Mouse (Mus musculus) liver, embryonic 14.5 days (tissue): ENCODE measurements around the gene Uba52. TPM values are rescaled to one million over a fixed set of nuclear protein-coding genes. Genes with fewer than 3 reads are reported as not detected.
A peak's percentile ranks its signal among the peaks of the same experiment; 100 is the strongest.

Experiments used
- ATAC-seq: fragments of 200-750 bp; cut with Nextera tagmentation; 2 replicates; pipeline ENCODE4 v1.8.0; 2017; ENCODE audit warnings: moderate number of reproducible peaks, mild to moderate bottlenecking, moderate library complexity; ENCODE audit not compliant: insufficient read depth
- DNase-seq, 3 experiments: peaks; one replicate each; pipeline ENCODE4 v3.0.0-alpha.2; 2012 to 2013; ENCODE audit warnings: low read depth in 3 of 3, low spot score in 3 of 3
- H3K27ac ChIP-seq: fragments of 300-500 bp; sonication (generic); 2 replicates; pipeline ENCODE4 v1.5.1; 2014; ENCODE audit warnings: moderate library complexity, mild to moderate bottlenecking, control low read depth, inconsistent platforms
- H3K27me3 ChIP-seq: fragments of 300-500 bp; sonication (generic); 2 replicates; pipeline ENCODE4 v1.6.1; 2014; ENCODE audit warnings: mild to moderate bottlenecking, low read length, moderate library complexity; ENCODE audit not compliant: control insufficient read depth, insufficient read depth
- H3K36me3 ChIP-seq: fragments of 300-500 bp; sonication (generic); replicated peaks from 2 replicates; pipeline ENCODE4 v1.6.1; 2014; ENCODE audit warnings: low read depth; ENCODE audit not compliant: control insufficient read depth, insufficient read depth
- H3K4me1 ChIP-seq, 2 experiments: fragments of 200-500 bp in 1 of 2; fragments of 300-500 bp in 1 of 2; sonication (generic) in 1 of 2; replicated peaks; 2 replicates each; pipeline ENCODE4 v1.6.1; 2012 to 2014; ENCODE audit warnings: antibody characterized with exemption in 1 of 2, inconsistent platforms in 1 of 2, low read length in 1 of 2; ENCODE audit not compliant: control insufficient read depth in 2 of 2, insufficient read depth in 2 of 2
- H3K4me2 ChIP-seq: fragments of 300-500 bp; sonication (generic); 2 replicates; pipeline ENCODE4 v1.6.1; 2014; ENCODE audit warnings: low read depth, mild to moderate bottlenecking, control low read depth, moderate library complexity
- H3K4me3 ChIP-seq, 2 experiments: fragments of 200-500 bp in 1 of 2; fragments of 300-500 bp in 1 of 2; sonication (generic) in 1 of 2; 2 replicates each; pipeline ENCODE4 v1.5.1; 2012 to 2014; ENCODE audit warnings: low read depth in 2 of 2, low read length in 2 of 2, mild to moderate bottlenecking in 2 of 2, control low read depth in 1 of 2, inconsistent platforms in 1 of 2, moderate library complexity in 1 of 2; ENCODE audit not compliant: insufficient read depth in 1 of 2
- H3K9ac ChIP-seq: fragments of 300-500 bp; sonication (generic); replicated peaks from 2 replicates; pipeline ENCODE4 v1.6.1; 2014; ENCODE audit warnings: mild to moderate bottlenecking, control low read depth, moderate library complexity
- H3K9me3 ChIP-seq: fragments of 300-500 bp; sonication (generic); 2 replicates; pipeline ENCODE4 v1.6.1; 2016; ENCODE audit warnings: low read length, mixed read lengths; ENCODE audit not compliant: control insufficient read depth
- CTCF ChIP-seq: IDR thresholded peaks from 2 replicates; pipeline ENCODE4 v1.5.1; 2016; ENCODE audit warnings: antibody characterized with exemption, low read depth, control low read depth
- EP300 ChIP-seq: IDR thresholded peaks from 2 replicates; pipeline ENCODE4 v1.6.1; 2016; ENCODE audit warnings: antibody characterized with exemption, low read depth
- WGBS: fragments of 180-500 bp; shearing (Covaris S2); extraction: QIAGEN DNeasy Blood & Tissue Kit; methylation state at CpG from one replicate; pipeline ENCODE4 v1.1.7; 2014; ENCODE audit not compliant: insufficient replicate concordance; 5-methylcytosine and 5-hydroxymethylcytosine counted together
- polyA plus RNA-seq, 2 experiments: library from polyadenylated mRNA; depleted of rRNA in 1 of 2; stranded (reverse) in 1 of 2; unstranded in 1 of 2; fragments of >200 nt; fragmentation: Nextera tagmentation in 1 of 2; extraction: Ambion mirVana in 1 of 2; gene quantifications; 2 replicates each; pipeline versions ENCODE4 v1.2.1 to v1.2.3; 2012 to 2014

Uba52 gene
- polyA plus RNA-seq, 2 experiments = 773 to 870 TPM

GRCm38 (mm10) chr8:70509281-70509952 is 1.2 kb downstream of the Uba52 start:
- no peak for DNase-seq
- 2% methylated on average over 25 of the region's 25 CpGs for WGBS
- Histone ChIP-seq H3K4me2 (peak overlapping the region; percentile 92), H3K9me3 (no peaks in the 10 kb centered on the region), H3K9ac (peak overlapping the region; percentile 96), H3K36me3 (peaks cover 38% of the 10 kb centered on the region), H3K27ac (peak overlapping the region; percentile 91), H3K4me1 (peaks cover 27 to 38% of the 10 kb centered on the region in 2 experiments), H3K4me3 (peak overlapping the region; percentile 64 to 90), H3K27me3 (no peaks in the 10 kb centered on the region)
- no peak for ATAC-seq
- TF ChIP-seq CTCF = no peak
- TF ChIP-seq EP300 = no peak

GRCm38 (mm10) chr8:70507027-70507393 is 3.6 kb downstream of the Uba52 start:
- WGBS = 44% methylated on average over 5 of the region's 5 CpGs
- Histone ChIP-seq H3K4me2 (peak overlapping the region; percentile 83), H3K27ac (peak overlapping the region; percentile 52), H3K36me3 (peaks cover 21% of the 10 kb centered on the region), H3K9me3 (no peaks in the 10 kb centered on the region), H3K4me1 (peaks cover 29 to 40% of the 10 kb centered on the region in 2 experiments), H3K27me3 (0 out of 2 replicates have a peak, but pooled peaks cover 5% of the 10 kb centered on the region), H3K4me3 (peak overlapping the region; percentile 36 to 77), H3K9ac (no peak overlapping the region; the same call in 1 of the 2 replicates)
- DNase-seq (no peak), ATAC-seq (no peak)
- TF ChIP-seq EP300 (no peak), CTCF (no peak)

GRCm38 (mm10) chr8:70506328-70507026 is 4.1 kb downstream of the Uba52 start, which contains the start of gene Rex1bd:
TSS of gene Rex1bd (minus strand) at chr8:70506752.
- peak within 1 kb of the TSS; percentile 82 for H3K27ac ChIP-seq
- no peaks in the 10 kb centered on the region for H3K9me3 ChIP-seq
- H3K36me3 ChIP-seq = peaks cover 21% of the 10 kb centered on the region
- peak within 1 kb of the TSS; percentile 83 for H3K9ac ChIP-seq
- H3K4me1 ChIP-seq = peaks cover 29 to 39% of the 10 kb centered on the region in 2 experiments
- peak within 1 kb of the TSS; percentile 65 to 77 for H3K4me3 ChIP-seq
- TF ChIP-seq CTCF (peak; percentile 96), EP300 (0 out of 2 replicates have a peak, but pooled peaks have one; percentile 2)
- ATAC-seq = peak; percentile 78
- peak within 1 kb of the TSS; percentile 83 for H3K4me2 ChIP-seq
- H3K27me3 ChIP-seq = peaks cover 5% of the 10 kb centered on the region; the same call in 1 of the 2 replicates
- DNase-seq = peak; percentile 84 to 86 (median 85)
- 1% methylated on average over 40 of the region's 40 CpGs for WGBS

- H3K27ac ChIP-seq = peak overlapping the region; percentile 82
- peak; percentile 21 for ATAC-seq
- DNase-seq = no peak
- peak overlapping the region; percentile 83 for H3K9ac ChIP-seq
- H3K4me3 ChIP-seq = peak overlapping the region; percentile 65 to 77
- H3K9me3 ChIP-seq = no peaks in the 10 kb centered on the region
- TF ChIP-seq EP300 = no peak
- no peak for TF ChIP-seq CTCF
- peaks cover 5% of the 10 kb centered on the region; the same call in 1 of the 2 replicates for H3K27me3 ChIP-seq
- whole genome bisulfite sequencing = 41% methylated on average over 32 of the region's 32 CpGs
- H3K36me3 ChIP-seq = peaks cover 21% of the 10 kb centered on the region
- peaks cover 30 to 40% of the 10 kb centered on the region in 2 experiments for H3K4me1 ChIP-seq
- H3K4me2 ChIP-seq = peak overlapping the region; percentile 83
These were observed 4.8 kb downstream of the Uba52 start for GRCm38 (mm10) chr8:70505698-70506327.

- H3K36me3 ChIP-seq = peaks cover 21% of the 10 kb centered on the region
- H3K4me2 ChIP-seq = no peak overlapping the region; the same call in 1 of the 2 replicates
- no peak overlapping the region for H3K9ac ChIP-seq
- no peak for TF ChIP-seq EP300
- TF ChIP-seq CTCF = peak; percentile 95
- 61% methylated on average over 3 of the region's 3 CpGs for WGBS
- H3K27me3 ChIP-seq = peaks cover 5% of the 10 kb centered on the region; the same call in 1 of the 2 replicates
- H3K4me1 ChIP-seq = peaks cover 39 to 50% of the 10 kb centered on the region in 2 experiments
- ATAC-seq (no peak), DNase-seq (peak; percentile 68 to 75 (median 69))
- H3K4me3 ChIP-seq = no peak overlapping the region
- H3K27ac ChIP-seq = no peak overlapping the region
- H3K9me3 ChIP-seq = no peaks in the 10 kb centered on the region
These were observed 5.8 kb downstream of the Uba52 start for GRCm38 (mm10) chr8:70504851-70505250.
